Mouse (Mus musculus): Measurements from ENCODE around the gene Cdh23.

DNA sequence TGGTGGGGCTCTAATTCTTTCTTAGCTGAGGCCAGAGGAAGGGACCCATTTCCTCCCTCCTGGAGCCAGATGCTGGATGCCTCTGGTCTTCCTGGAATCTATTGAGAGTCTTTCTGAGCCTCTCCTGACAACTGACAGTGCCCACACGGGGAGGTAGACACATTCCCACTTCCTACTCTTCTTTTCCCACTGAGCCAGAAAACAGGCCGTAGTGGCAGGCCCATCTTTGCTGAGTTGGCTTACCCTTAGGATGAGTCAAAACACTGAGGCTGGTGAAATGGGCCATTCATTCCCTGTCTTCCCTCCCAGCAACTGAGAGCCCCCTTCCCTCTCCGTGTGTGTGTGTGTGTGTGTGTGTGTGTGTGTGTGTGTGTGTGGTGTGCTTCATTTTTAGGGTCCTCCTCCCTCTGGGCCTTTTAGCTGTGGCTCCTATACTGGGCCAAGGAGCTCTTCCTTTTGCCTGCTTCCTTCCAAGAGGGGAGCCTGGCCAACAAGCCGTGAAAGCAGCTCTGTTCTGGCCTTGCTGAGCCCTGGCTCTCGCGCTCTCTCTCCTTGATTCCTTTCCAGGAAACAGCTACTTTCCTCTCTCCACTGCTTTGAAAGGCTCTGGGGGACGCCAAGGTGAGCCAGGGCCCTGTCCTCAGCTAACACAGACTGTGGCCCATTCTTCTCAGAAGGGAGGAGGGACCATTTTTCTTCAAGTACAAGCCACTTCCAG is 290.7 kb downstream of the Cdh23 start:
- TF ChIP-seq CTCF (IDR thresholded peaks at IDR 0.05), result no peak
- no peak for TF ChIP-seq EP300 (IDR thresholded peaks at IDR 0.05)

Measured in lung, postnatal 0 days (tissue).